ENCODE assay signal across 9 mouse cellular contexts in genomic region chr3:68713550-68713949, GRCm38 (mm10). TPM values are rescaled to one million over a fixed set of nuclear protein-coding genes. Genes with fewer than 3 reads are reported as not detected.
DNase-seq lines count a peak whose midpoint lies in the region; ATAC-seq and TF ChIP-seq lines count a peak whose summit lies in the region.
"Had no signal": no experiment of that assay in that cellular context is flagged by ENCODE, and none has a peak within 500 bp of the region (broad histone marks: within the 10 kb centered on the region; RNA-seq: fewer than 3 reads in every experiment).

No protein-coding gene starts in this region.

- H3K4me2 ChIP-seq in forebrain, embryonic 12.5 days, result no peak overlapping the region
- peak overlapping the region; percentile 32 for H3K4me2 ChIP-seq in hindbrain, postnatal 0 days (ENCODE audit: low read depth, low read length)
- no peak overlapping the region; the same call in 1 of the 2 replicates for H3K4me2 ChIP-seq in limb, embryonic 14.5 days (replicated peaks; ENCODE audit: low read depth, low read length, severe bottlenecking)

- no peaks in the 10 kb centered on the region for H3K4me1 ChIP-seq in brown adipose tissue, adult 24 weeks (ENCODE audit: control insufficient read depth, insufficient read depth, insufficient read length, low read length)
- no peaks in the 10 kb centered on the region for H3K4me1 ChIP-seq in forebrain, embryonic 12.5 days
- no peaks in the 10 kb centered on the region for H3K4me1 ChIP-seq in hindbrain, postnatal 0 days (ENCODE audit: insufficient read depth, low read length)
- H3K4me1 ChIP-seq in limb, embryonic 14.5 days (ENCODE audit: control insufficient read depth, insufficient read depth, low read length), result no peaks in the 10 kb centered on the region

- H3K4me3 ChIP-seq in brown adipose tissue, adult 24 weeks (ENCODE audit: insufficient read depth, low read depth, low read length), result peak overlapping the region; percentile 12; the same call in 1 of the 2 replicates
- H3K4me3 ChIP-seq in forebrain, embryonic 12.5 days (replicated peaks), result no peak overlapping the region
- H3K4me3 ChIP-seq in hindbrain, postnatal 0 days (ENCODE audit: low read length), result no peak overlapping the region; the same call in 1 of the 2 replicates
- H3K4me3 ChIP-seq in limb, embryonic 14.5 days (replicated peaks; ENCODE audit: low read length), result no peak overlapping the region

- no peak overlapping the region for H3K27ac ChIP-seq in brown adipose tissue, adult 24 weeks (replicated peaks; ENCODE audit: low read depth, low read length)
- no peak overlapping the region for H3K27ac ChIP-seq in forebrain, embryonic 12.5 days
- H3K27ac ChIP-seq in hindbrain, postnatal 0 days, result no peak overlapping the region
- no peak overlapping the region for H3K27ac ChIP-seq in limb, embryonic 14.5 days (replicated peaks; ENCODE audit: low read depth, low read length)

- H3K9ac ChIP-seq in forebrain, embryonic 12.5 days, result no peak overlapping the region
- H3K9ac ChIP-seq in hindbrain, postnatal 0 days (replicated peaks; ENCODE audit: low read length), result no peak overlapping the region
- no peak overlapping the region for H3K9ac ChIP-seq in limb, embryonic 14.5 days (ENCODE audit: low read depth, low read length, severe bottlenecking)

- H3K36me3 ChIP-seq in forebrain, embryonic 12.5 days (replicated peaks), result no peaks in the 10 kb centered on the region
- H3K36me3 ChIP-seq in hindbrain, postnatal 0 days (ENCODE audit: insufficient read depth, low read length), result no peaks in the 10 kb centered on the region
- no peaks in the 10 kb centered on the region for H3K36me3 ChIP-seq in limb, embryonic 14.5 days (ENCODE audit: control insufficient read depth, insufficient read depth, low read length)

- no peaks in the 10 kb centered on the region for H3K9me3 ChIP-seq in forebrain, embryonic 12.5 days
- no peaks in the 10 kb centered on the region for H3K9me3 ChIP-seq in hindbrain, postnatal 0 days (ENCODE audit: low read length)
- no peaks in the 10 kb centered on the region for H3K9me3 ChIP-seq in limb, embryonic 14.5 days (ENCODE audit: control insufficient read depth, low read length)

- peak; percentile 85 for TF ChIP-seq CTCF in hindbrain, postnatal 0 days (IDR thresholded peaks at IDR 0.05; ENCODE audit: low read depth)

- DNase-seq in urinary bladder, postnatal 25 days (ENCODE audit: low spot score), result peak; percentile 69
- no peak for DNase-seq in urinary bladder, postnatal 10 days (ENCODE audit: low spot score)
- peak; percentile 87 for DNase-seq in hindbrain, postnatal 0 days (ENCODE audit: low spot score)
- peak; percentile 84 for DNase-seq in limb, embryonic 14.5 days (ENCODE audit: low spot score)
- peak; percentile 81 for DNase-seq in naive thymus-derived CD4-positive, alpha-beta T cell, adult 2 months (ENCODE audit: low read depth)

- no peaks in the 10 kb centered on the region for H3K27me3 ChIP-seq in forebrain, embryonic 12.5 days
- H3K27me3 ChIP-seq in hindbrain, postnatal 0 days (ENCODE audit: insufficient read depth, low read length), result no peaks in the 10 kb centered on the region
- H3K27me3 ChIP-seq in limb, embryonic 14.5 days (ENCODE audit: control insufficient read depth, insufficient read depth, low read length), result no peaks in the 10 kb centered on the region

- no peak for TF ChIP-seq POLR2A in limb, embryonic 14.5 days (IDR thresholded peaks at IDR 0.05; ENCODE audit: borderline replicate concordance, extremely low read depth, insufficient read depth, insufficient read length)

- ATAC-seq in forebrain, embryonic 12.5 days (ENCODE audit: low FRiP score), result 0 out of 2 replicates have a peak, but pooled peaks have one; percentile 46
- 0 out of 2 replicates have a peak, but pooled peaks have one; percentile 64 for ATAC-seq in hindbrain, postnatal 0 days
- no peak for ATAC-seq in limb, embryonic 14.5 days (ENCODE audit: low FRiP score, low read depth)
- no peak for ATAC-seq in megakaryocyte-erythroid progenitor cell, adult 5-6 weeks (replicated peaks; ENCODE audit: low FRiP score, low TSS enrichment, poor library complexity, severe bottlenecking)

- 17% methylated on average over 7 of the region's 7 CpGs for WGBS in forebrain, embryonic 12.5 days
- WGBS in hindbrain, postnatal 0 days, result 16% methylated on average over 7 of the region's 7 CpGs
- 4% methylated on average over 7 of the region's 7 CpGs for WGBS in limb, embryonic 14.5 days

RNA-seq across cellular contexts. Expression of gene Il12a, which starts 23.1 kb away (rescaled TPM):
- polyA plus RNA-seq in brown adipose tissue, adult 24 weeks (2012; ENCODE audit: insufficient read depth, insufficient read length, missing spikeins), result not detected in 2 replicates
- polyA plus RNA-seq in forebrain, embryonic 12.5 days (2016; fragmentation: Nextera tagmentation; extraction: Ambion mirVana), result 0.24 TPM in 1 of 2 replicates, not detected in the other
- total RNA-seq in hindbrain, postnatal 0 days (2014; rRNA removed), result not detected in 2 replicates
- 0.48 and 0.68 TPM in 2 replicates for polyA plus RNA-seq in hindbrain, postnatal 0 days (2015; fragmentation: Nextera tagmentation; extraction: Ambion mirVana)
- polyA plus RNA-seq in limb, embryonic 14.5 days (2012; rRNA removed), result 0.05 and 0.19 TPM in 2 replicates
- not detected in 2 replicates for polyA plus RNA-seq in limb, embryonic 14.5 days (2014; fragmentation: Nextera tagmentation; extraction: Ambion mirVana)
- 3.8 and 5.4 TPM in 2 replicates for total RNA-seq in megakaryocyte-erythroid progenitor cell, adult 5-6 weeks (2014; fragmentation: Nextera tagmentation)
- 2.5 and 10.7 TPM in 2 replicates for total RNA-seq in megakaryocyte-erythroid progenitor cell, adult 5-6 weeks (2017)
- polyA plus RNA-seq: gonadal fat pad, adult 2 months had no signal

Comparison
In these comparisons a context has a peak if more than half of its experiments do, and no peak if none do; other contexts are left out.
1. ATAC-seq: peak in forebrain, embryonic 12.5 days (single experiment) and hindbrain, postnatal 0 days (single experiment); none in limb, embryonic 14.5 days (single experiment) and megakaryocyte-erythroid progenitor cell, adult 5-6 weeks (single experiment).